In genomic region chr2:108755821-108756220, GRCm38 (mm10) we compare ENCODE assay signal across 21 mouse cellular contexts.
A peak's percentile ranks its signal among the peaks of the same experiment; 100 is the strongest.
DNase-seq lines count a peak whose midpoint lies in the region; ATAC-seq and TF ChIP-seq lines count a peak whose summit lies in the region.
"Had no signal": no experiment of that assay in that cellular context is flagged by ENCODE, and none has a peak within 500 bp of the region (broad histone marks: within the 10 kb centered on the region; RNA-seq: fewer than 3 reads in every experiment).

No protein-coding gene starts in this region.

- WGBS in kidney, adult 2 months: 46% methylated on average over 1 of the region's 1 CpGs
- WGBS in kidney, embryonic 15.5 days: 77% methylated on average over 1 of the region's 1 CpGs
- WGBS in liver, adult 2 months: 7% methylated on average over 1 of the region's 1 CpGs
- 42% methylated on average over 1 of the region's 1 CpGs for WGBS in liver, postnatal 0 days (ENCODE audit: insufficient replicate concordance)

- no peak overlapping the region for H3K4me2 ChIP-seq in kidney, embryonic 15.5 days
- H3K4me2 ChIP-seq in liver, postnatal 0 days (ENCODE audit: low read depth, low read length): no peak overlapping the region

- H3K4me3 ChIP-seq in kidney, adult 2 months (ENCODE audit: insufficient read depth, low read depth, low read length): no peak overlapping the region
- no peak overlapping the region for H3K4me3 ChIP-seq in kidney, embryonic 15.5 days (replicated peaks)
- H3K4me3 ChIP-seq in liver, adult 2 months (ENCODE audit: insufficient read depth, low read depth, low read length): no peak overlapping the region
- no peak overlapping the region for H3K4me3 ChIP-seq in liver, postnatal 0 days (ENCODE audit: low read depth, low read length)

- H3K27me3 ChIP-seq in kidney, adult 2 months (replicated peaks; ENCODE audit: control insufficient read depth, insufficient read depth, low read length): no peaks in the 10 kb centered on the region
- H3K27me3 ChIP-seq in kidney, embryonic 15.5 days: no peaks in the 10 kb centered on the region
- no peaks in the 10 kb centered on the region for H3K27me3 ChIP-seq in liver, adult 2 months (ENCODE audit: control insufficient read depth, insufficient read depth, low read length)
- no peaks in the 10 kb centered on the region for H3K27me3 ChIP-seq in liver, postnatal 0 days (ENCODE audit: insufficient read depth, low read length)
- H3K27me3 ChIP-seq: CH12.LX, Patski had no signal

- peaks cover 2% of the 10 kb centered on the region; the same call in 1 of the 2 replicates for H3K4me1 ChIP-seq in kidney, adult 2 months (ENCODE audit: control insufficient read depth, insufficient read depth, low read length)
- no peaks in the 10 kb centered on the region for H3K4me1 ChIP-seq in kidney, embryonic 15.5 days
- peaks cover 8% of the 10 kb centered on the region; the same call in 1 of the 2 replicates for H3K4me1 ChIP-seq in liver, adult 2 months (ENCODE audit: control insufficient read depth, insufficient read depth, low read length)
- no peaks in the 10 kb centered on the region for H3K4me1 ChIP-seq in liver, postnatal 0 days (ENCODE audit: insufficient read depth)

- no peaks in the 10 kb centered on the region for H3K9me3 ChIP-seq in kidney, embryonic 15.5 days (replicated peaks)
- H3K9me3 ChIP-seq in liver, postnatal 0 days (ENCODE audit: low read length): no peaks in the 10 kb centered on the region
- H3K9me3 ChIP-seq: G1E had no signal

- TF ChIP-seq CTCF in kidney, adult 2 months (conservative IDR thresholded peaks at IDR 0.05; ENCODE audit: insufficient read depth, insufficient read length, low read depth, low read length): no peak
- no peak for TF ChIP-seq CTCF in liver, adult 2 months (IDR thresholded peaks at IDR 0.05; ENCODE audit: low read depth, low read length)
- no peak for TF ChIP-seq CTCF in liver, postnatal 0 days (IDR thresholded peaks at IDR 0.05; ENCODE audit: low read depth)

- H3K9ac ChIP-seq in kidney, embryonic 15.5 days: no peak overlapping the region
- H3K9ac ChIP-seq in liver, adult 2 months (ENCODE audit: low read depth, low read length): no peak overlapping the region
- no peak overlapping the region for H3K9ac ChIP-seq in liver, postnatal 0 days (replicated peaks)

- H3K36me3 ChIP-seq in kidney, adult 2 months (ENCODE audit: control insufficient read depth, insufficient read depth, low read length): no peaks in the 10 kb centered on the region
- H3K36me3 ChIP-seq in kidney, embryonic 15.5 days: no peaks in the 10 kb centered on the region
- no peaks in the 10 kb centered on the region for H3K36me3 ChIP-seq in liver, adult 2 months (ENCODE audit: control insufficient read depth, insufficient read depth, low read length)
- no peaks in the 10 kb centered on the region for H3K36me3 ChIP-seq in liver, postnatal 0 days (replicated peaks; ENCODE audit: insufficient read depth, low read length)
- H3K36me3 ChIP-seq: G1E had no signal

- no peak for ATAC-seq in kidney, embryonic 15.5 days (replicated peaks; ENCODE audit: low FRiP score)
- ATAC-seq in liver, postnatal 0 days: no peak
- ATAC-seq: activated CD4-positive, CD25-positive, alpha-beta regulatory T cell, adult 4 months; CD4-positive, CD25-positive, alpha-beta regulatory T cell, adult 4 months; Patski had no signal

- TF ChIP-seq EP300 in liver, postnatal 0 days (IDR thresholded peaks at IDR 0.05; ENCODE audit: low read depth): no peak

- TF ChIP-seq POLR2A in kidney, adult 2 months (IDR thresholded peaks at IDR 0.05; ENCODE audit: low read depth, low read length): no peak
- TF ChIP-seq POLR2A in liver, adult 2 months (IDR thresholded peaks at IDR 0.05; ENCODE audit: extremely low read depth, insufficient read depth, low read length): no peak

- H3K27ac ChIP-seq in kidney, adult 2 months (ENCODE audit: insufficient read depth, low read depth, low read length): peak overlapping the region; percentile 23; the same call in 1 of the 2 replicates
- no peak overlapping the region for H3K27ac ChIP-seq in kidney, embryonic 15.5 days
- H3K27ac ChIP-seq in liver, adult 2 months (replicated peaks; ENCODE audit: insufficient read depth, low read depth, low read length): peak overlapping the region; percentile 99
- H3K27ac ChIP-seq in liver, postnatal 0 days (ENCODE audit: low read depth): no peak overlapping the region

- no peaks in the 10 kb centered on the region for H3K79me2 ChIP-seq in liver, adult 2 months (ENCODE audit: control insufficient read depth, insufficient read depth, low read length)

- DNase-seq in kidney, adult 2 months: peak; percentile 18
- DNase-seq in kidney, adult 9 months: peak; percentile 19
- no peak for DNase-seq in kidney, adult 18-20 months
- peak; percentile 97 for DNase-seq in liver, adult 2 months (ENCODE audit: extremely low read depth, low read depth, low spot score)
- no peak for DNase-seq in liver, postnatal 0 days
- DNase-seq: adrenal gland, adult 2 months; adrenal gland, adult 8-10 months; adrenal gland, postnatal 10 days; adrenal gland, postnatal 14 days; adrenal gland, postnatal 25 days; adrenal gland, postnatal 36 days; B cell, adult 2 months; cerebellum, adult 11 months; cerebellum, adult 11-12 months; cerebellum, adult 18-20 months had no signal

Comparison
In these comparisons a context has a peak if more than half of its experiments do, and no peak if none do; other contexts are left out.
1. DNase-seq: peak in kidney, adult 2 months (single experiment), kidney, adult 9 months (single experiment) and liver, adult 2 months (single experiment); none in kidney, adult 18-20 months (single experiment) and liver, postnatal 0 days (single experiment).
2. H3K27ac ChIP-seq: peak in kidney, adult 2 months (single experiment) and liver, adult 2 months (single experiment); none in kidney, embryonic 15.5 days (single experiment) and liver, postnatal 0 days (single experiment).